Mouse (Mus musculus): ENCODE data around the gene Icam1.
"Not testable (repeated sequence)": the region's sequence is repeated elsewhere in the genome, so short reads cannot be mapped to it uniquely, and the experiment has no call there.

Gene Icam1

GRCm38 (mm10) chr9:20993165-20993898 lies 22.5 kb upstream of the Icam1 start:
- DNase-seq: no peak

DNA sequence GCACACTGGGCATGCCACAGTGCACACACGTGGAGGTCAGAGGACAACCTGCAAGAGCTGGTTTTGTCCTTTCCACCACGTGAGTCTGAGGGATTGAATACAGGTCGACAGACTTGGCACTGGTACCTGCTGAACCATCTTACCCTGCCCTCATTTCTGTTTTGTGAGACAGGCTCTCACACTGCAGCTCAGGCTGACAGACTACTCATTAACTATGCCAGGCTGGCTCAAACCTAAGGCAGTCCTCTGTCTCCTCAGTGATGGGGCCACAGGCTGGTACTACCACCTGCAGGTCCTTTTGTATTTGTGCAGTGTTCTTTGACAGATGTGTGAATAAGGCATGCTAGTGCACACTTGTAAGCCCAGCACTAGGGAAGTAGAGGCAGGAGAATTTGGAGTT lies 20.7 kb upstream of the Icam1 start:
- no peak for DNase-seq

- DNase-seq: no peak
These were observed 18.7 kb upstream of the Icam1 start for GRCm38 (mm10) chr9:20997065-20997464.

- not testable (repeated sequence) for DNase-seq
These were observed 17.4 kb upstream of the Icam1 start for GRCm38 (mm10) chr9:20998337-20998736.

DNA sequence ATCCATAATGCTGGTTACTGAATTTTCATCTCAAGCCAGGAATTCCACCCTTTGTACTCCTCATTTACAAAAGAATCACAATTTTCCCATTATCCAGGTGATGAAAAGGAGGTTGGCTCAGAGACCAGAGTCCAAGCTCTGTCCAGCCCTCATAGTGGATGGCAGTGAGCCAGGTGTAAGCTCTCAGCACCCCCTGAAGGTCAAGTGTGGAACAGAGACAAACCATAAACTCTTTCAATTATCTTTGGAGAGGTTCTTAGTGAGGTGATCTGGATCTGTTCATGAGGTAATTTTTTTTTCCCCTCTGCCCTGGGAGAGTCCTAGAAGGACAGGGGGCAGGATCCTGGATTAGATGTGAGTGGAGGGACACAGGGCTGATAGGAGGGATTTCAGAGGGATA lies 15.0 kb upstream of the Icam1 start:
- DNase-seq: no peak

- DNase-seq: no peak
These were observed 14.1 kb upstream of the Icam1 start for GRCm38 (mm10) chr9:21001651-21002200.

DNA sequence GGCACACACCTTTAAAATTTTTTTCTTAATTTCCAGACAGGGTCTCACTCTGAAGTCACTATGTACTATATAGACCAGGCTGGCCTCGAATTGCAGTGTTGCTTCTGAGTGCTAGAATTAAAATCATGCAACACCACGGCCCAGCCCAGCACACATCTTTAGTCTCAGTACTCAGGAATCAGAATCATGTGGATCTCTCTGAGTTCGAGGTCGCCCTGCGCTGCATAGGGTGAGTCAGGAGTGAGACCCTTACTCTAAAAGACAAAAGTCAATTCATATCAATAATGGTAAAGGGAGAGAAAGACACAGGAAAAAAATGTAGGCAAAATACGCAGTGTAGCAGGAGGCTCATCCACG lies 13.5 kb upstream of the Icam1 start:
- no peak for DNase-seq

GRCm38 (mm10) chr9:21002627-21003551 lies 12.9 kb upstream of the Icam1 start, which contains the start of gene Mrpl4:
Mrpl4 (plus strand) TSS chr9:21002738.
- peak; percentile 89 for DNase-seq

DNA sequence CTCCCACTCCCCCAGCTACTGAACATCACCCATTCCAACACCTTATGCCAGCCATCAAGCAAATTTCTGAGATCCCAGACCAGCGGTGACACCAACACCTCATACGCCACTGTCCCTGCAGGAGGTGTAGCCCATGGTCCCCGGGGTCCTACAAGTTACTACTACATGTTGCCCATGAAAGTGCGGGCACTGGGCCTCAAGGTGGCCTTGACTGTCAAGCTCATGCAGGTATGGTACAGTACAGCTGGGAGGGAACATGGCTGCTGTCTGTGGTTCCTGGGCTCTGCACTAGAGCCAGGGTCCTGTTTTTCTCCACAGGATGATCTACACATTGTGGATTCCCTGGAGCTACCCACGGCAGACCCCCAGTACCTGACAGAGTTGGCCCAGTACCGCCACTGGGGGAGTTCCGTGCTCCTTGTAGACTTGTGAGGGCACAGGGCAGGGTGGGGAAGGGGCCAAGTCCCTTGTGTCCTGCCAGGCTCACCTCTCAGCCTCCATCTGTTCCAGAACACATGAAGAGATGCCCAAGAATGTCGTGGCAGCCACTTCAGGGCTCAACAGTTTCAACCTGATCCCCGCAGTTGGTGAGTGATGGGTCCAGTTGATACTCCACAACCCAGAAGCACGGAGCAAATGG lies 8.4 kb upstream of the Icam1 start:
- DNase-seq: no peak

DNA sequence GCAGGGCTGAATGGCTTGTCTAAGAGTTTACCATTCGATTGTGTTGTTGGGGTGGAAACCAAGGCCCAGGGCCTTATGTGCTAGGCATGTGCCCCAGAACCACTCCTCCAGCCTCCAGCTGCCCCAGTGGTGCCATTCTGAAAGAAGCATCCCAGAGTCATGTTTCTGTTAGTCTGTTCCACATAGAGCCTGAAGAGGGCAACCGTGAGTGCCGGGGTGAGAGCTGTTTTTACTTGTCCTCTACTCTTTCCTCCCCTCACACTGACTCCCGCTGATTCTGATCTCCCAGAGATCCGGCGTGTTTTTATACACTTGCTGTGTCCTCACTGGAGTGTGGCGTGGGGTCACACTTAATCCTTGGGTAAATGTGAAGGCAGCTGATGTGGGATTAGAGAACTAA lies 7.8 kb upstream of the Icam1 start:
- no peak for DNase-seq

DNA sequence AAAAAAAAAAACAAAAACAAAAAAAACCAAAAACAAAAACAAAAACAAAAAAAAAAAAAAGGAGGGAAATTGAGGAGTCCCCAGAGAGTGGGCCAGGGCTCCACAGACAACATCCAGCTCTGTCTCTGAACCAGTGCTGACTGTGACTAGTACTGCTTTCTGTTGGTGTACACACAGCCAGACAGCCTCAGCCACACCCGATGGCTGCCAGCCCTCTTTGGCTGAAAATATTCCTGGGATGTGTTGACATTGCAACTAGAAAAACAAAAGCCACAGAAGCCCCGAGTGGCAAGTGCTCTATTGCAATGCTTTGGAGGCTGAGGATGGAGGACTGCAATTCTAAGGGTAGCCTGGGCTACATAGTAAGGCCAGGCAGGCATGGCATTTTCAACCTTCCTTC lies 5.4 kb upstream of the Icam1 start:
- DNase-seq: no peak

GRCm38 (mm10) chr9:21010939-21011541 lies 4.7 kb upstream of the Icam1 start:
- DNase-seq: not testable (repeated sequence)

DNA sequence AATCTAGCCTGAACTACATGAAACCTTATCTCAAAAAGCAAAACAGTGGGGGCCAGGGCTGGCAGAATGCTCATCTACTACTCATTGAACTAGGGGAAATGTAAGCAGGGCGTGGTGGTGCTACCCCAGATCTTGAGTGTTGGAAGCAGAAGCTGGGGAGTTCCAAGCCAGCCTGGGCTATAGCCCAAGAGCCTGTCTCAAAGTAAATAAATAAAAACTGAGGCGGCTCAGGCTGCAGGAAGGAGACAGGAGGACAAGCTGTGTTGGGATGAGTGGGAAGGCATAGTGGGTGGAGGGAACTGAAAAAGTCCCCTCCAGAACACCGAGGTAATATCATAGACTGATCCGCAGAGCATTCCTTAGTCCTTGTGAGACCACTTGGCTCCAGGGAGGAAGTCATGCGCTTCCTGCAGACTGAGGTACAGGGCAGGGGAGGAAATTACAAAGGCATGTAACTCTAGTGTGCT lies 3.9 kb upstream of the Icam1 start:
- no peak for DNase-seq

DNA sequence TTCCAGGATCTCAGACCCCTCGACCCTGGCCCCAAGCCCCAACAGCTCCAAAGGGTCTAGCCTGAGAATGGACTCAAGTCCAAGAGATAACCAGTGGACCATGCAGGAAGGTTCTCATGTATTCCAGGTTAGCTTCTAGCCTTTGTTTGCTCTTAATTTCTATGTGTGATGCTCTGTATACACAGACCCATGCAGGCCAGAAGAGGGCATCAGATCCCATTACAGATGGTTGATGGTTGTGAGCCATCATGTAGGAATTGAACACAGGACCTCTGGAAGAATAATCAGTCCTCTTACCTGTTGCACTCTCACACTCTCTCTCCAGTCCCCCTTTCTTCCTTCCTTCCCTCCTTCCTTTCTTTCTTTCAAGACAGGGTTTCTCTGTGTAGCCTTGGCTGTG lies 3.4 kb upstream of the Icam1 start:
- DNase-seq: no peak

GRCm38 (mm10) chr9:21014691-21015570 lies 854 bp upstream of the Icam1 start:
- no peak for DNase-seq

- DNase-seq: no peak
These were observed 769 bp downstream of the Icam1 start for GRCm38 (mm10) chr9:21016331-21017176.

DNA sequence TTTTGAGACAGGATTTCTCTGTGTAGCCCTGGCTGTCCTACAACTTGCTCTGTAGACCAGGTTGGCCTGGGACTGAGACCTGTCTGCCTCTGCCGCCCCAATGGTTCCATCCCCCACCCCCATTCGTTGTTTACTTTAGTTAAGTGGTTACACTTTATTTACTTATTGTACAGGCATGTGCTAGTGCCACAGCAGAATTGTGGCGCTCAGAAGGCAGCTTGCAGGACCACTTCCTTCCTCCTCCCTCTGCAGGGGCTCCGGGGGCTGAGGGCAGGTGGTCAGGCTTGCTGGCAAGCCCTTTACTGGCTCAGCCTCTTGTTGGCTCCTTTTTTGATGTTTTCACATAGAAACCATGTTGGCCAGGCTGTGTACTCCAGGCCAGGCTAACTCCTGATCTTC lies 1.4 kb downstream of the Icam1 start:
- DNase-seq: no peak

GRCm38 (mm10) chr9:21018600-21018999 lies 2.8 kb downstream of the Icam1 start:
- DNase-seq: no peak

DNA sequence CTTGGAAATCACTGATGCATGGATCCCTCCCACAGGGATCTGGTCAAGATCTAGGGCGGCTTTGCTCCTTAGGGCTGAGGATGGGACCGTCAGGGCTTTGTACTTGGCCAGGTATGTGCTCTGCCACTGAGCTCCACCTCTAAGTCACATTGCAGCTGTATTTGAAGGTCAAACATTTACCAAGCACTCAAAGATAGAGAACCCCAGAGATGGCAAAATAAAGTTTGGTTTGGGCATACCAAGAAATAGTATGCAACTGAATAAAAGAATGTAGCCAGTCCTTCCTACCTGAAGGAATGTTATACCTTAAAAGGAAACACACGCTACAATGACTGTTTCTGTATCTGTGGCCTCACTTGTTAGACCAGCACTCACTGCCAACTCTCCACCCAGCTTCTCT lies 5.6 kb downstream of the Icam1 start:
- no peak for DNase-seq

DNA sequence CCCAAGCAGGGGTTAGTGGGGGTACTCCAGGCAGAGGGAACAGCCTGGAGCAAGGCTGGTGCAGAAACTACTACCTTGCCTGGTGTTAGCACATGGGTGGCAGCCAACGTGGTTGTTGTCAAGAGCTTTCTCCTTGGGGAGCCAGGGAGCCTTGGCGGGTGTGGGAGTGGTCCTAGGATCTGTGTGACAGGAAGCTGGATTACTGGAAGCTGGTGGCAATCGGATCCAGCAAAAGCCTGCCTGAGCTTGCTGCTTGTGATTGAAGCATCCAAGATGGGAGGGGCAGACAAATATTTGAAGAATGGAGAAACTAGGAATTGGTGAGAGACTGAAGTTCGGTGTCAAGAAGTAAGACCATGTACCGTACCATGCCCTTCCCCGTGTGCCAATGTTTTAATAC lies 6.5 kb downstream of the Icam1 start:
- DNase-seq: no peak

DNA sequence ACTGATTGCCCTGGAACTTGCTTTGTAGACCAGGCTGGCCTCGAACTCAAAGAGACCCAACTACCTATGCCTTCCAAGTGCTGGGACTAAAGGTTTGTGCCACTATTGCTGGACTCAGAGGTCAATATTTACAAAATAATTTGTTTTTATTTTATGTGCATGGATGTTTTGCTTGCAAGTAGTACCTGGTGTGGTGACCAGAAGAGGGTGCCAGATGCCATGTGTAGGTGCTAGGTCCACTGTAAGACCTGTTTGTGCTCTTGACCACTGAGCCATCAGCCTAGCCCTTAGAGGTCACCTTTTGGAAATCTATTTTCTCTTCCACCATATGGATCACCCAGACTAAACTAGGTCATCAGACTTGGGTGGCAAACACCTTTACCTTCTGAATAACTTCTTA lies 6.9 kb downstream of the Icam1 start:
- DNase-seq: no peak

Data from cerebellum, adult 11-12 months (tissue).